Mouse (Mus musculus) midbrain, postnatal 0 days (tissue): Measurements from ENCODE around the gene Hoxd11. TPM values are rescaled to one million over a fixed set of nuclear protein-coding genes. Genes with fewer than 3 reads are reported as not detected.

Experiments
- ATAC-seq: fragments of 200-750 bp; cut with Nextera tagmentation; 2 replicates; pipeline ENCODE4 v1.8.0; 2017; ENCODE audit warnings: moderate number of reproducible peaks, mild to moderate bottlenecking, moderate TSS enrichment, moderate library complexity; ENCODE audit not compliant: low FRiP score
- DNase-seq: peaks from one replicate; pipeline ENCODE4 v3.0.0-alpha.2; 2015; ENCODE audit warnings: low spot score
- H3K27ac ChIP-seq: fragments of 300-500 bp; sonication (generic); 2 replicates; pipeline ENCODE4 v1.5.1; 2014; ENCODE audit warnings: low read depth, mild to moderate bottlenecking, low read length, mixed read lengths
- H3K27me3 ChIP-seq: fragments of 300-500 bp; sonication (generic); 2 replicates; pipeline ENCODE4 v1.6.1; 2014; ENCODE audit warnings: low read length, control low read depth, mixed read lengths; ENCODE audit not compliant: insufficient read depth
- H3K36me3 ChIP-seq: fragments of 300-500 bp; sonication (generic); 2 replicates; pipeline ENCODE4 v1.6.1; 2014; ENCODE audit warnings: low read length, control low read depth, mixed read lengths; ENCODE audit not compliant: insufficient read depth
- H3K4me1 ChIP-seq: fragments of 300-500 bp; sonication (generic); 2 replicates; pipeline ENCODE4 v1.6.1; 2014; ENCODE audit warnings: mild to moderate bottlenecking, control low read depth, antibody characterized with exemption, low read length, mixed read lengths; ENCODE audit not compliant: insufficient read depth
- H3K4me2 ChIP-seq: fragments of 300-500 bp; sonication (generic); 2 replicates; pipeline ENCODE4 v1.6.1; 2014; ENCODE audit warnings: low read depth, mild to moderate bottlenecking, low read length, mixed read lengths; ENCODE audit not compliant: poor library complexity, severe bottlenecking
- H3K4me3 ChIP-seq: fragments of 300-500 bp; sonication (generic); 2 replicates; pipeline ENCODE4 v1.5.1; 2014; ENCODE audit warnings: low read depth, mild to moderate bottlenecking, low read length, moderate library complexity
- H3K9ac ChIP-seq: fragments of 300-500 bp; sonication (generic); replicated peaks from 2 replicates; pipeline ENCODE4 v1.6.1; 2014; ENCODE audit warnings: mild to moderate bottlenecking, low read length, moderate library complexity, mixed read lengths; ENCODE audit not compliant: poor library complexity, severe bottlenecking
- H3K9me3 ChIP-seq: fragments of 300-500 bp; sonication (generic); 2 replicates; pipeline ENCODE4 v1.6.1; 2016; ENCODE audit warnings: low read length, control low read depth
- CTCF ChIP-seq: IDR thresholded peaks from 2 replicates; pipeline ENCODE4 v1.5.1; 2016; ENCODE audit warnings: antibody characterized with exemption, mild to moderate bottlenecking
- WGBS: fragments of 180-500 bp; shearing (Covaris S2); extraction: QIAGEN DNeasy Blood & Tissue Kit; methylation state at CpG from one replicate; pipeline ENCODE4 v1.1.7; 2014; 5-methylcytosine and 5-hydroxymethylcytosine counted together
- polyA plus RNA-seq: library from polyadenylated mRNA; unstranded; fragments of >200 nt; fragmentation: Nextera tagmentation; extraction: Ambion mirVana; gene quantifications from 2 replicates; pipeline ENCODE4 v1.2.1, GENCODE M21; 2015
- total RNA-seq: library from RNA; depleted of rRNA; stranded (reverse); fragments of >200 nt; gene quantifications from 2 replicates; pipeline ENCODE4 v1.2.3, GENCODE M21; 2014

Gene Hoxd11
- total and polyA plus RNA-seq, 2 experiments from 2014 or later = not detected

- Histone ChIP-seq H3K27me3 (peaks cover 93% of the 10 kb centered on the region), H3K9ac (no peak overlapping the region), H3K27ac (no peak overlapping the region), H3K4me2 (no peak overlapping the region), H3K4me1 (0 out of 2 replicates have a peak, but pooled peaks cover 2% of the 10 kb centered on the region), H3K4me3 (no peak overlapping the region), H3K36me3 (no peaks in the 10 kb centered on the region), H3K9me3 (0 out of 2 replicates have a peak, but pooled peaks cover 5% of the 10 kb centered on the region)
- ATAC-seq (no peak), DNase-seq (no peak)
- 5% methylated on average over 1 of the region's 1 CpGs for WGBS
- no peak for TF ChIP-seq CTCF
Measured at GRCm38 (mm10) chr2:74695383-74695782, 16.0 kb downstream of the Hoxd11 start.

- WGBS = under 1% methylated on average over 7 of the region's 7 CpGs
- 0 out of 2 replicates have a peak, but pooled peaks cover 2% of the 10 kb centered on the region for H3K4me1 ChIP-seq
- no peak overlapping the region for H3K4me2 ChIP-seq
- no peak for ATAC-seq
- no peak overlapping the region for H3K9ac ChIP-seq
- no peak overlapping the region for H3K4me3 ChIP-seq
- H3K27me3 ChIP-seq = peaks cover 94% of the 10 kb centered on the region
- no peaks in the 10 kb centered on the region for H3K36me3 ChIP-seq
- no peak for TF ChIP-seq CTCF
- H3K9me3 ChIP-seq = 0 out of 2 replicates have a peak, but pooled peaks cover 5% of the 10 kb centered on the region
- no peak overlapping the region for H3K27ac ChIP-seq
- DNase-seq = no peak
Measured at GRCm38 (mm10) chr2:74695813-74696430, 16.6 kb downstream of the Hoxd11 start.

GRCm38 (mm10) chr2:74696442-74697335 lies 17.3 kb downstream of the Hoxd11 start:
- ATAC-seq (no peak), DNase-seq (no peak)
- 0 out of 2 replicates have a peak, but pooled peaks cover 2% of the 10 kb centered on the region for H3K4me1 ChIP-seq
- TF ChIP-seq CTCF = no peak
- H3K36me3 ChIP-seq = no peaks in the 10 kb centered on the region
- H3K4me2 ChIP-seq = no peak overlapping the region
- no peak overlapping the region for H3K4me3 ChIP-seq
- 2% methylated on average over 34 of the region's 34 CpGs for WGBS
- no peak overlapping the region for H3K9ac ChIP-seq
- H3K9me3 ChIP-seq = no peaks in the 10 kb centered on the region
- no peak overlapping the region for H3K27ac ChIP-seq
- peaks cover 92% of the 10 kb centered on the region for H3K27me3 ChIP-seq

- Histone ChIP-seq H3K27ac (no peak within 1 kb of the TSS), H3K9ac (no peak within 1 kb of the TSS), H3K4me1 (0 out of 2 replicates have a peak, but pooled peaks cover 2% of the 10 kb centered on the region), H3K4me2 (peak within 1 kb of the TSS; percentile 35), H3K4me3 (peak within 1 kb of the TSS; percentile 14), H3K36me3 (no peaks in the 10 kb centered on the region), H3K9me3 (no peaks in the 10 kb centered on the region), H3K27me3 (peaks cover 86% of the 10 kb centered on the region)
- DNase-seq (no peak), ATAC-seq (0 out of 2 replicates have a peak, but pooled peaks have one; percentile 38)
- no peak for TF ChIP-seq CTCF
- WGBS = under 1% methylated on average over 43 of the region's 43 CpGs
Measured at GRCm38 (mm10) chr2:74697567-74698121, 18.3 kb downstream of the Hoxd11 start, which contains the start of gene Hoxd9. Hoxd9 (plus strand) TSS chr2:74697727.

- Histone ChIP-seq H3K9me3 (no peaks in the 10 kb centered on the region), H3K4me3 (peak overlapping the region; percentile 14), H3K9ac (no peak overlapping the region), H3K36me3 (no peaks in the 10 kb centered on the region), H3K27ac (no peak overlapping the region), H3K4me1 (0 out of 2 replicates have a peak, but pooled peaks cover 2% of the 10 kb centered on the region), H3K27me3 (peaks cover 86% of the 10 kb centered on the region), H3K4me2 (peak overlapping the region; percentile 35)
- DNase-seq = no peak
- TF ChIP-seq CTCF = no peak
- 2% methylated on average over 56 of the region's 86 CpGs for WGBS
- ATAC-seq = no peak
Measured at GRCm38 (mm10) chr2:74698201-74699052, 19.1 kb downstream of the Hoxd11 start.
